Mouse (Mus musculus): ENCODE results near the gene Dnase1. TPM values are rescaled to one million over a fixed set of nuclear protein-coding genes. Genes with fewer than 3 reads are reported as not detected.
"Not testable (repeated sequence)": the region's sequence is repeated elsewhere in the genome, so short reads cannot be mapped to it uniquely, and the experiment has no call there.

The Dnase1 gene
- polyA plus RNA-seq, 1 experiment from 2014 or later: 6.5 TPM

- H3K36me3 ChIP-seq: peaks cover 95% of the 10 kb centered on the region
- no peak overlapping the region for H3K9ac ChIP-seq
- no peaks in the 10 kb centered on the region for H3K9me3 ChIP-seq (replicated peaks)
- no peak overlapping the region for H3K4me2 ChIP-seq
- no peaks in the 10 kb centered on the region for H3K4me1 ChIP-seq
- H3K27me3 ChIP-seq: no peaks in the 10 kb centered on the region
- ATAC-seq (replicated peaks; ENCODE audit: low FRiP score): no peak
- 84% methylated on average over 3 of the region's 3 CpGs for WGBS
- no peak overlapping the region for H3K4me3 ChIP-seq (replicated peaks)
- no peak overlapping the region for H3K27ac ChIP-seq
These were observed 17.1 kb downstream of the Dnase1 start for GRCm38 (mm10) chr16:4053811-4054210.

- no peaks in the 10 kb centered on the region for H3K27me3 ChIP-seq
- H3K4me2 ChIP-seq: no peak overlapping the region
- no peak overlapping the region for H3K27ac ChIP-seq
- 94% methylated on average over 4 of the region's 4 CpGs for WGBS
- H3K36me3 ChIP-seq: peaks cover 89% of the 10 kb centered on the region
- no peaks in the 10 kb centered on the region for H3K4me1 ChIP-seq
- no peaks in the 10 kb centered on the region for H3K9me3 ChIP-seq (replicated peaks)
- no peak overlapping the region for H3K9ac ChIP-seq
- no peak for ATAC-seq (replicated peaks; ENCODE audit: low FRiP score)
- no peak overlapping the region for H3K4me3 ChIP-seq (replicated peaks)
These were observed 28.2 kb downstream of the Dnase1 start for GRCm38 (mm10) chr16:4064945-4065344.

- H3K36me3 ChIP-seq: peaks cover 61% of the 10 kb centered on the region
- H3K27ac ChIP-seq: no peak overlapping the region
- 55% methylated on average over 8 of the region's 8 CpGs for WGBS
- ATAC-seq (replicated peaks; ENCODE audit: low FRiP score): no peak
- no peak overlapping the region for H3K4me2 ChIP-seq
- no peak overlapping the region for H3K4me3 ChIP-seq (replicated peaks)
- H3K9me3 ChIP-seq (replicated peaks): no peaks in the 10 kb centered on the region
- no peaks in the 10 kb centered on the region for H3K4me1 ChIP-seq
- H3K27me3 ChIP-seq: no peaks in the 10 kb centered on the region
- H3K9ac ChIP-seq: no peak overlapping the region
These were observed 31.8 kb downstream of the Dnase1 start for GRCm38 (mm10) chr16:4068588-4068987.

GRCm38 (mm10) chr16:4074297-4074696, 37.6 kb downstream of the Dnase1 start:
- 59% methylated on average over 6 of the region's 6 CpGs for WGBS

GRCm38 (mm10) chr16:4074836-4075235, 38.1 kb downstream of the Dnase1 start:
- Histone ChIP-seq H3K36me3 (peaks cover 5% of the 10 kb centered on the region; the same call in 1 of the 2 replicates), H3K9me3 (replicated peaks) (no peaks in the 10 kb centered on the region), H3K27ac (no peak overlapping the region), H3K4me2 (no peak overlapping the region), H3K9ac (no peak overlapping the region), H3K27me3 (no peaks in the 10 kb centered on the region), H3K4me3 (replicated peaks) (no peak overlapping the region), H3K4me1 (peaks cover 32% of the 10 kb centered on the region)
- 73% methylated on average over 3 of the region's 3 CpGs for WGBS
- ATAC-seq (replicated peaks; ENCODE audit: low FRiP score): no peak

More at GRCm38 (mm10) chr16:4074297-4074696, 37.6 kb downstream of the Dnase1 start:
- Histone ChIP-seq H3K9ac (no peak overlapping the region), H3K27me3 (no peaks in the 10 kb centered on the region), H3K27ac (no peak overlapping the region), H3K36me3 (peaks cover 5% of the 10 kb centered on the region; the same call in 1 of the 2 replicates), H3K9me3 (replicated peaks) (no peaks in the 10 kb centered on the region), H3K4me2 (no peak overlapping the region), H3K4me3 (replicated peaks) (no peak overlapping the region), H3K4me1 (peaks cover 32% of the 10 kb centered on the region)
- no peak for ATAC-seq (replicated peaks; ENCODE audit: low FRiP score)

GRCm38 (mm10) chr16:4077384-4078061, 40.8 kb downstream of the Dnase1 start, which contains the start of gene Trap1:
TSS of gene Trap1 (minus strand) at chr16:4077827.
- H3K36me3 ChIP-seq: peaks cover 17% of the 10 kb centered on the region
- H3K9ac ChIP-seq: peak within 1 kb of the TSS; percentile 93
- peak; percentile 97 for ATAC-seq (replicated peaks; ENCODE audit: low FRiP score)
- H3K4me1 ChIP-seq: peaks cover 32% of the 10 kb centered on the region
- WGBS: under 1% methylated on average over 58 of the region's 58 CpGs
- no peaks in the 10 kb centered on the region for H3K27me3 ChIP-seq
- H3K27ac ChIP-seq: peak within 1 kb of the TSS; percentile 88
- peak within 1 kb of the TSS; percentile 67 for H3K4me2 ChIP-seq
- H3K9me3 ChIP-seq (replicated peaks): no peaks in the 10 kb centered on the region
- peak within 1 kb of the TSS; percentile 98 for H3K4me3 ChIP-seq (replicated peaks)

GRCm38 (mm10) chr16:4078302-4078701, 41.6 kb downstream of the Dnase1 start:
- H3K9ac ChIP-seq: not testable (repeated sequence)
- WGBS: 74% methylated on average over 10 of the region's 10 CpGs

GRCm38 (mm10) chr16:4079656-4080055, 42.9 kb downstream of the Dnase1 start:
- Histone ChIP-seq H3K27me3 (no peaks in the 10 kb centered on the region), H3K4me2 (no peak overlapping the region), H3K9ac (no peak overlapping the region), H3K4me1 (peaks cover 25% of the 10 kb centered on the region), H3K4me3 (replicated peaks) (no peak overlapping the region), H3K9me3 (replicated peaks) (no peaks in the 10 kb centered on the region), H3K27ac (no peak overlapping the region), H3K36me3 (peaks cover 28% of the 10 kb centered on the region)
- no peak for ATAC-seq (replicated peaks; ENCODE audit: low FRiP score)
- WGBS: 82% methylated on average over 1 of the region's 1 CpGs

More at GRCm38 (mm10) chr16:4078302-4078701, 41.6 kb downstream of the Dnase1 start:
- peak overlapping the region; percentile 67 for H3K4me2 ChIP-seq
- ATAC-seq (replicated peaks; ENCODE audit: low FRiP score); H3K9me3 ChIP-seq (replicated peaks); H3K27me3 ChIP-seq: not testable (repeated sequence)
- H3K4me1 ChIP-seq: peaks cover 32% of the 10 kb centered on the region
- H3K27ac ChIP-seq: peak overlapping the region; percentile 88
- peak overlapping the region; percentile 98 for H3K4me3 ChIP-seq (replicated peaks)
- H3K36me3 ChIP-seq: peaks cover 15% of the 10 kb centered on the region

GRCm38 (mm10) chr16:4080419-4080818, 43.7 kb downstream of the Dnase1 start:
- not testable (repeated sequence) for H3K9ac ChIP-seq; H3K4me2 ChIP-seq; H3K9me3 ChIP-seq (replicated peaks); H3K27ac ChIP-seq; H3K27me3 ChIP-seq; ATAC-seq (replicated peaks; ENCODE audit: low FRiP score); H3K4me3 ChIP-seq (replicated peaks)
- peaks cover 36% of the 10 kb centered on the region for H3K36me3 ChIP-seq
- whole genome bisulfite sequencing: 70% methylated on average over 3 of the region's 3 CpGs
- H3K4me1 ChIP-seq: peaks cover 18% of the 10 kb centered on the region

GRCm38 (mm10) chr16:4085051-4085450, 48.3 kb downstream of the Dnase1 start:
- no peaks in the 10 kb centered on the region for H3K4me1 ChIP-seq
- no peak overlapping the region for H3K4me3 ChIP-seq (replicated peaks)
- no peak overlapping the region for H3K4me2 ChIP-seq
- H3K9me3 ChIP-seq (replicated peaks): no peaks in the 10 kb centered on the region
- H3K9ac ChIP-seq: no peak overlapping the region
- peaks cover 82% of the 10 kb centered on the region for H3K36me3 ChIP-seq
- ATAC-seq (replicated peaks; ENCODE audit: low FRiP score): no peak
- no peak overlapping the region for H3K27ac ChIP-seq
- no peaks in the 10 kb centered on the region for H3K27me3 ChIP-seq
- WGBS: 96% methylated on average over 7 of the region's 7 CpGs

GRCm38 (mm10) chr16:4085851-4086387, 49.2 kb downstream of the Dnase1 start:
- H3K36me3 ChIP-seq: peaks cover 91% of the 10 kb centered on the region
- no peak overlapping the region for H3K9ac ChIP-seq
- H3K4me3 ChIP-seq (replicated peaks): no peak overlapping the region
- ATAC-seq (replicated peaks; ENCODE audit: low FRiP score): no peak
- no peak overlapping the region for H3K4me2 ChIP-seq
- H3K9me3 ChIP-seq (replicated peaks): no peaks in the 10 kb centered on the region
- no peaks in the 10 kb centered on the region for H3K4me1 ChIP-seq
- no peak overlapping the region for H3K27ac ChIP-seq
- H3K27me3 ChIP-seq: no peaks in the 10 kb centered on the region
- 95% methylated on average over 9 of the region's 9 CpGs for WGBS

GRCm38 (mm10) chr16:4087214-4087913, 50.6 kb downstream of the Dnase1 start:
- H3K4me2 ChIP-seq: no peak overlapping the region
- H3K9me3 ChIP-seq (replicated peaks): no peaks in the 10 kb centered on the region
- no peaks in the 10 kb centered on the region for H3K4me1 ChIP-seq
- WGBS: 94% methylated on average over 8 of the region's 8 CpGs
- no peak overlapping the region for H3K27ac ChIP-seq
- H3K9ac ChIP-seq: no peak overlapping the region
- no peaks in the 10 kb centered on the region for H3K27me3 ChIP-seq
- H3K36me3 ChIP-seq: peaks cover 95% of the 10 kb centered on the region
- no peak overlapping the region for H3K4me3 ChIP-seq (replicated peaks)
- ATAC-seq (replicated peaks; ENCODE audit: low FRiP score): no peak

Measured in kidney, embryonic 15.5 days (tissue).